Mouse (Mus musculus) gastrocnemius, postnatal 4 days (tissue): Measurements from ENCODE around the gene Fam83f. TPM values are rescaled to one million over a fixed set of nuclear protein-coding genes. Genes with fewer than 3 reads are reported as not detected.
A peak's percentile ranks its signal among the peaks of the same experiment; 100 is the strongest.
"Not testable (repeated sequence)": the region's sequence is repeated elsewhere in the genome, so short reads cannot be mapped to it uniquely, and the experiment has no call there.

Experiments
- DNase-seq, 2 experiments: peaks; one replicate each; pipeline ENCODE4 v3.0.0; 2021 to 2022; ENCODE audit warnings: low spot score in 2 of 2, mixed read lengths in 2 of 2
- total RNA-seq, 2 experiments: library from RNA; stranded (reverse); gene quantifications; 2 replicates each; pipeline ENCODE4 v1.2.3; 2021

Fam83f gene
- total RNA-seq, 2 experiments from 2014 or later: 0.70 to 0.93 TPM

DNA sequence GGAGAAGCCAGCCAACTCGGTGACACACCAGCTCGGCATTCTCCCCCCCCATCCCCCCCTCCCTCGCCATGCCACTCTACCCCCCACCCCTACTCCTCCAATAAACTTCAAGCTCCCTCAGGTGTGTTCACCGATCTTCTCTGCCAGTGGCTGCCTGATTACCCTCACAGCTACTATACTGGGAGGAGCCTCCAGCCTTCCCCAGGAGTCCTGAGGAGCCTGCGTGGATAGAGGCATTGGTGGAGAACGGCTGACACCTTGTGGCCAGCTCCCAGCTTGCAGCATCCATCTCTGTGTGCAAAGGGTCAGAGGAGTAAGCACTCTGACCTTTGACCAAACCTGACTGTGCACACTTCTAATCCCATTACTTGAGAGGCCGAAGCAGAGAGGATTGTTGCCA, 32.6 kb downstream of the Fam83f start:
- peak in 1 of 2 experiments; percentile 63 for DNase-seq

DNA sequence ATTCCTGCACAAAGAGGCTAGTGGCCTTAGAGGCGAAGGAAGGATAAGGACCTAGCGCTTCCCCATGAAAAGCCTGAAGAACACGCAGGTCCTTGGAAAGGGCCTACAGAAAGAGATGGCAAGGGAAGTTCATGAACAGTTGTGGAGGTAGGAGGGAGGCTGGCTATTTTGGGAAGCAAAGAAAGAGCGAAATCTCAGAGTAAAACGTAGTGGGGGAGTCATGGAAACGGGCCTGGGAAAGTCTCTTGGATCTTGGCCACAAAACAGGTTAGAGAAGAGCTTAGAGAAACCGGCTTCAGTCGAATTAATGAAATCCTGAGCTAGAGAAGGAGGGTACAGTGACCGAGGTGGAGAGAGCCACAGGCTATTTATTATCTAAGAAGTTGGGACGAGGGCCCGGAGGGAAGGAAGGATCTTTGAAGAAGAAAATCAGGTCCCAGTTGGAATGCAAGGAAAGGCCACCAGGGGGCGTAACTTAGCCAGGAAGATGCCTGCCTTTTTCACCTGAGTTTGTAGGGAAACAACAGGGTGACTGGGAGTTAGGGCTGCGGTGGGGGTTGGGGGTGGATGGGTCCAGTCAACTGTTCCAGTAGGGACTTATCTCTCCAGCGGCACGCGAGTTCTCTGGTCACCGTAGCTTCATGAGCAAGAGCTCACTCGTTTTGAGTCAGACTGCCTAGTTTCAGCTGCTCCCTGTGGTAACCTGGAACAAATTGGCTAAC, 34.3 kb downstream of the Fam83f start:
- DNase-seq: peak; percentile 57 to 76

DNA sequence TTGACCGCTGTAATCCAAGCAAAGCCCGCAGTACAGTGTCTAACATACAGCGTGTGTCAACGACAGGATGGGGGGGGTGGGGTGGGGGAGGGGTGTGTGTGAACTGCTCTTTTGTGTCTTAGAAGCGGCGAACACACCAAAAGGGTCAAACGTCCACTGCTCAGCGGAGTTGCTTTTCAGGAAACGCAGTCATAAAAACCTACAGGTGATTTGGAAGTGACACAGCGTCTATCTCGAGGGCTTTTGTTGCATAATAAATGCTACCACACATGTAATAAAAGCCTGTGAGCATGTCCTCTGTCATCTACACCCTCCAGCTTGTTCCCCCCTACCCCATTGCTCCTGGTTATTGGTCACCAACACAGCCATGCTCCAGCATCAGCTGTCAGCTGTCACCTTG, 34.9 kb downstream of the Fam83f start:
- DNase-seq: no peak

DNA sequence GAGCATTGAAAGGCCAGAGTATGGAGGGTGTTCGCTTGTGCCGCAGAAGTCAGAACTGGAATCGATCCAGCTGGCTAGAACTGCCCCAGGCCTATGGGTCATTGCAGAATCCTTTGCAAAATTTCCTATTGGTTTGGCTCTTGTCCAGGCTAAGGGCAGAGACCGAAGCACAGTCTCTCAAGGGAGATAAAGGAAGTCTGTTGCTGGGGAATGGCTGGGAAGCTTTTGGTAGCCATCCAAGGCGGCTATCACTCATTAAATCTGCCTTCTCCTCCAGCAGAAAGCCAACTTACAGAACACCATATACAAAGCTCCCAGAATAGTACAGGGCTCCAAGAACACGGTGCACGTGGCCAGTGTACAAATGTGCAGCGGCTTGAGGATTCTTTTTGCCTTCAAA, 35.4 kb downstream of the Fam83f start:
- DNase-seq: peak in 1 of 2 experiments; percentile 55

DNA sequence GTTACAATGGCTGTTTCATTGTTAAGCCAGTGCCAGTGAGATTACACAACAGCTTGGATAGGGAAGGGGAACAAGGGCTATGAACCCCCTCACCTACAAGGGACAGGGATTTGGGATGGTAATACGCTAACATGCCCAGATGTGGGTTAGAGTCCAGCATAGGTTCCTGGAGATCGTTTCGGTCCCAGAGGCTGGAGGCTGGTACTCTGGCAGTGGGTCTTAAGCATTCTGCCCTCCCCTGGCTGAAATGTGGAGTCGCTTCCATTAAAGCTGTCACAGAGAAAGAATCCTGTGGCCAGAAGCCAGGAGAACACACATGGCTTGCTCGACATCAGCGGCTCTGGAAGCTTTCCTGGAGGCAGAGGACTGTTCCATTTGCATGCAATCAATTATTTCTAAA, 37.9 kb downstream of the Fam83f start:
- DNase-seq: peak in 1 of 2 experiments; percentile 63

DNA sequence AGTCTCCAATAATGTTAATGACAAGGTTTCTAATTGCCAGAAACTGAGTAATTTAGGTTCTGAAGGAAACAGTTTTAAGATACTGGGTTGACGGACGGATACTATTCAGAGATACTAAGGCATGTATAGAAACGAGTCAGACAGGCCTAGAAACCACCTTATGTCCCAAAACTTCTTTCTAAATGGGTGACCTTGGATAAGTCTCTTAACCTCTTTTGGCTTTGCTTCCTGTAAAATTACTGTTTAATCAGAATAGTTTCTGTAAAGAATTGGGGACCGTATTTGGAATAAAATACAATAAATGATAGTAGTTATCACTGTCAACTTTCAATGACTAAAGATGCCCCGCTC, 38.6 kb downstream of the Fam83f start:
- DNase-seq: no peak

DNA sequence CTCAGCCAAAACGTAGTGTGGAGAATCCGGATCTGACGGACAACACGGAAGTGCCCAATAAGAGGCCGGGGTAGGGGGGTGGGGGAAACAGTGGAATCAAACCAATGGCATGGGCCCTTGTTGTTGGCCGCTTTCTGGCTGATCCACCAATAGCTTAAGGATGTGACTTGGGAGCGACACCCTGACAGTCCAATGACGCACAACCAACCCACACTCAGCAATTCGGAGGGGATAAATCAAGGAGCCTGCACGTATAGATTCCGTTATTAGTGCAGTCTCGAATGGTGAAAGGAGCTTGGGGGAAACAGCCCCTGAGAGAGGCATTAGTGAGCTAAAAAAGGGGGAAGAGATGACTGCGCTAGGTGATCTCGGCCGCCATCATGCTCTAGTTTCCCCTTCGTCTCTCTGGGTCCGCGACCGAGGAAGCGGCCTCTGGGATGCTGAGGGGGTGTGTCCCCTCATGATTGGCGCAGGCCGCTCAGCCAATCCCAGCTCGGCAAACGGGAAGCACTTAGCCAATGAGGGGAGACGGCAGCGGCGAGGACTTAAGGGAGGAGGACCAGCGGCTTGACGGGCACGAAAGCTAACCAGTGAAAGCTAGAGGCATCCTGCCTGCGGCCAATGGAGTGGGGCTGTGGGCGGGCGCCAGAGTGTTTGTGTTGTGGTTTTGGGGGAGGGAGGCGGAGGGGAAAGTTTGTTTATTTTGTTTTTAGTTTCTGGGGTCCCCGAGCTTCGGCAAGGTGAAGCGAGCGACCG, 39.1 kb downstream of the Fam83f start, which contains the start of gene Tnrc6b:
Gene Tnrc6b, plus strand, starts transcription at position 706 of the 756 bp plus-strand sequence.
- peak; percentile 96 to 98 for DNase-seq

DNA sequence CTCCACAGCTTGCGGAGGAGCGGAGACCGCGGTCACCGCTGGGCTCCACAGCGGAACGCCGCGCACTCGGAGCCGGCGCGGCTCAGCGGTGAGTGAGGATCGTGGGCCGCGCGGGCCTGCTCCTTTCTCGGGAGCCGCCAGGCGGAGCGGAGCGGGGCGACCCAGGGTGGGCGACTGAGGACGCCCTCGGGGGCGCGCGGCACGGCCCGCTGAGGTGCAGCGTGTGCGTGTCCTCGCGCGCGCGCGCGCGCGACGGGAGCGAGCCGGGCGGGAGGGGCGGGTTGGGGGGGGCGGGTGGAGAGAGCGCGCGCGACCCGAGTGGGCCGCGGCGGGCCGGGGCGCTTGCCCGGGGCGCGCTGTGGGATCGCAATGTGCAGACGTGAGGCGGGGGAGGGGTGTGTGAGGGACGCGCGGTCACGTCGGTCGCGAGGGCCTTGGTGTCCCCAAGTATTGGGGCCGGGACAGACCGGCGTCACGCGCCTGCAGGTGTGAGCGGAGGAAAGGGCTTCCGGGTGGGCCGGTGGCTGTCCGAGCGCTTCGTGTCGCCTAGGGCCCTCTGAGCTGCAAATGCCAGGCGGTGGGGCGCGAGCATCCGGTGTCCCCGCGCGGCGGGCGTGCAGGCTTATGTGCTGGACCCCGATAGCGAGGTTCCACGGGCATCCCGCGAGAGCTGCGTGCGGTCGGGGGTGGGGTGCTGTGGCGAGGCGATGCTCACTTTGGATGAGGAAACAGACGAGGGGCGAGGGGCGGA, 39.9 kb downstream of the Fam83f start:
- peak; percentile 45 to 58 for DNase-seq

DNA sequence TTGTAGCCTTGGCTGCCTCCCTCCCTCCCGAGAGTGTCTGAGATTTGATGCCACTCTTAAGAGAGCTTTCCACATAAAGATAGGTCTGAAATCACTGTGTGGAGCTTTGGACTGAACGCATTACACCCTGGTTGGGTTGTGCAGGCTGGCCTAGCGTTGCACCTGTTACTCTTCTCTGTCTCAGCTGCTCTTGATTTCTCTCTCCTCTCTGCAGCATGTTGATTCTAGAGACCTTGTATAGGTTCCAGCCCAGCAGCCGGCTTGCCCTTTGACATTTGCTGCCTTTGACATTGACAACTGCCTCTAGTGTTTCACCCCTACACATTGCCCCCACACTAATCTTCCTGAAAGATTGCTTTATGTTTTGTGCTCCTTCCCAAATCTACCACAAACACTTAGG, 42.7 kb downstream of the Fam83f start:
- DNase-seq: no peak

DNA sequence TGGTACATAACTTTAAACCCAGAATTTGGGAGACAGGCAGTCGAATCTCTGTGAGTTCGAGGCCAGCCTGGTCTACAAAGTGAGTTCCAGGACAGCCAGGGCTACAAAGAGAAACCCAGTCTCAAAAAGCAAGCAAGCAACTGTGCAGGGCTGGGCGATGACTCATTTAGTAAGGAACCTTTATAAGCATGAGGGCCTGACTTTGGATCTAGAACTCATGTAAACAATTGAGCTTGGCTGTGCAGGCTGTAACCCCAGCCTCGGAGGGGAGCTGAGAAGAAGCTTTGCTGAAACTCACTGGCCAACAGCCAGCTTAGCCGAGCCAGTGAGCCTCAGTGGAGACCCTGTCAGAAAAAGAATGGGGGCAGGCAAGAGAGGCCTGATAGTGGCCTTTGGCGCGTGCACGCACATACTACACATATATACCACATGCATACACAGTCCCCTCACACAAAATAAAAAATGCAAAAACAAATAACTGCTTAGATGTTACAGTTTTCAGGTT, 45.0 kb downstream of the Fam83f start:
- DNase-seq: no peak

DNA sequence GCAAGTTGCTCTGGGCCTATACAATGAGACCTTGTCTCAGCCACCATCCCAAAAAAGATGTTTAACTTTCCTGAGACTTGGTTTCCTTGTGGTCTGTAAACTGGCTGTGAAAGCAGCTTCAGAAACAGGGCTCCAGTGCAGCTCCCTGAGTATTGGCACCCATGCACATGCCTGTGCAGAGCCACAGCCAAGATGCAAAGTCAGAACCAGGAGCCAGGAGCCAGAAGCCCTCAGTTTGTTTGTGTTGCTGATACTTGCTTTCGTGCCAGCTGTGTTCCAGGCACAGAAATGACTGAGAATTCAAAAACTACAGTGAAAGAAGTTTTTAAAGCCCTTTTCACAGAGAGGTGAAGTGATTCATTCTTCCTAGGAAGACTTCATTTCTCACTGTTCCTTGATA, 45.8 kb downstream of the Fam83f start:
- no peak for DNase-seq

DNA sequence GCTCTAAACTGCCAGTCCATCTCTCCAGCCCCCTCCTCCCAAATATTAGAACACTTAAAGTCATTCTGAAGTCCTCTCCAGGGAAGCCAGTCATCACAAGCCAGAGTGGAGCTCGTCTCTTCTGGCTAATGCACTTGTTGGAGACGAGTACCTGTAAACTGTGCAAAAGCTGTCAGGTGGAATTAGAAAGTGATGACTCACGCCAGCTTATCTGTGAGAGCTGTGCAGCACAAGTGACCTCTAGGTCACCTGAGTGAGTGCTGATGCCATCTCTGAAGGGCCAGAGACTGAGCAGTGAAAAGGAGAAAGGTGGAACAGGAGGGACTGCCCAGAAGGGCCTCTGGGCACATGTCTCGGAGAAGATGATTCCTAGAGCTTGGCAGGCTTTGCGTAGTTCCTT, 48.6 kb downstream of the Fam83f start:
- DNase-seq: no peak

DNA sequence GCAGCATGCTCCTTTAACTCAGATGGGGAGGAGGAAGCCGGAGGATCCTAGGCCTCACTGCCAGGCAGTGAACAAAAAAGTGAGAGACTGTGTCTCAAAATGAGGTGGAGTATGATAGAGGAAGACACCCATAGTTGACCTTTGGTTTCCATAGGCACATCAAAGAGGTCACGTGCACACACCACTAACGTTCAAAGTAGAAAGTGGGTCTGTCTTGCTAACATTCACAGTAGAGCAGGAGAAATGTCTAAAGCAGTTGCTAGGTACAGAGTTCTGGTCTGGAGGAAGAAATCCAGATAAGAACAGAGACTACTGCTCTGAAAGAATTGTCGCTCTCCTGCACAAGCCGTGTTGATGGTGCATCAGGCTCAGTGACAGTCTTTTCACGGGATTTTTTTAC, 50.2 kb downstream of the Fam83f start:
- DNase-seq: no peak

DNA sequence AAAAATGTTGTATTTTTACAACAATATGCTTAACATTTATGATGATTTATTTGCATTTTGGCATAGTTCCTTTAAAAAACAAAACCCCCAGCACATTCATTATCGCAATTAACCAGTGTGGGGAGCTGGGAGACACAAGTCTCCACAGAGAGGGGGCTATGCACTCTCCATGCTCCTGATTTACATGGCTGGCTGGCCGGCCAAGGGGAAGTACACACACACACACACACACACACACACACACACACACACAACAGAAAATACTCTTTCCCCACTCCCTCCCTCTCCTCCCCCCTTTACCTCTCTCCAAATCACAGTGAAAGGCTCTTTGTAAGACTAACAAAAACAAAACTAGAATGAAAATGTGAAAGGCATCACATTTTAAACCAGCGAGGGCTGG, 50.7 kb downstream of the Fam83f start:
- no peak for DNase-seq

DNA sequence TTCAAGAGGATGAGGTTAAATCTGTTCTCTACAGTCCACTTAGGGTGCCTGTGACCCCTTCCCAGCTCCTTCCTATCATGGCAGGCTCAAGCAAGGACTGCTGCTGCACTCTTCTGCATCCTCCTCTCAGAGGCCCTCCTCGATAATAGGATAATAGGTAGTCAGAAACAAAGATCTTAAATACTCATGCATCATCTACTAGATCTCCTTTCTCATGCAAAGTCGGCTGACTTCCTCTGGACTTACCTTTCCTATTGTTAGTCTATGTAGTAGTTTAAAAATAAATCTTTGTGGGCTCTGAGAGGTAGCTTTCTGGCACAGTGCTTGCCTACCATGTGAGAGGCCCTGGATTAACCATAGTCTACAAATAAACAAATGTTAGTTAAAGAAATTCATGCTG, 57.8 kb downstream of the Fam83f start:
- no peak for DNase-seq

DNA sequence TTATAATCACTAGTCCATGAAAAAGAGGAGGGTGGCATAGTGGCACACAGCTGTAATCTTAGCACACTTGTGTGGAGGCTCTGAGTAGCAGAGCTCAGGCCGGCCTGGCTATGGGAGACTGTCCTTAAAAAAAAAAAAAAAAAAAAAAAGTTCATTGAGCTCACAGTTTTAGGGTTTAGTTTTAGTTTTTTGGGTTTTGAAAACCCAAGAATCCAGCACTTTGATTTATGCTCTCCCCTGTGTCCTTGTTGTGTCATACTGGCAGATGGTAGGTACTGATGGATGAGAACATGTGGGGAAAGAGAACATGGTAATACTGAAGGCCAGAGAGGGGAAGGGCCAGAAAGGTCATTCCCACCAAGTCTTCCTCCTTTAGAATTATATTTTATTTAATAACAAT, 59.4 kb downstream of the Fam83f start:
- no peak for DNase-seq

DNA sequence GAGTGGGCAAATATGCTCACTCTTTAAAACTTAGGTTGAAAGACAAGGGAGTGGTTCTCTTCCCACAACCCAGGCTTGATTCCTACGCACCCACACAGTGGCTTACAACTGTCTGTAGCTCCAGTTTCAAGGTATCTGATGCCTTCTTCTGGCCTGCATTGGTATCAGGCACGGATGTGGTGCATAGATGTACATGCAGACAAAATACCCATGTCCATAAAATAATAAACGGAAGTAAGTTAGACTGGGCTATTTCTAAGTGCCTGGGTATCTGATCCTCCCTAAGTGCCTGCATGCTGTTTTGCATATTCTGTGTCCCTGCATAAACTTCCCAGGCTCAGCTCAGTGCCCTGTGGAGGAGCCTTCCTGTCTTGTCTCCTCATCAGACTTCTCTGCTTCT, 59.9 kb downstream of the Fam83f start:
- no peak for DNase-seq

DNA sequence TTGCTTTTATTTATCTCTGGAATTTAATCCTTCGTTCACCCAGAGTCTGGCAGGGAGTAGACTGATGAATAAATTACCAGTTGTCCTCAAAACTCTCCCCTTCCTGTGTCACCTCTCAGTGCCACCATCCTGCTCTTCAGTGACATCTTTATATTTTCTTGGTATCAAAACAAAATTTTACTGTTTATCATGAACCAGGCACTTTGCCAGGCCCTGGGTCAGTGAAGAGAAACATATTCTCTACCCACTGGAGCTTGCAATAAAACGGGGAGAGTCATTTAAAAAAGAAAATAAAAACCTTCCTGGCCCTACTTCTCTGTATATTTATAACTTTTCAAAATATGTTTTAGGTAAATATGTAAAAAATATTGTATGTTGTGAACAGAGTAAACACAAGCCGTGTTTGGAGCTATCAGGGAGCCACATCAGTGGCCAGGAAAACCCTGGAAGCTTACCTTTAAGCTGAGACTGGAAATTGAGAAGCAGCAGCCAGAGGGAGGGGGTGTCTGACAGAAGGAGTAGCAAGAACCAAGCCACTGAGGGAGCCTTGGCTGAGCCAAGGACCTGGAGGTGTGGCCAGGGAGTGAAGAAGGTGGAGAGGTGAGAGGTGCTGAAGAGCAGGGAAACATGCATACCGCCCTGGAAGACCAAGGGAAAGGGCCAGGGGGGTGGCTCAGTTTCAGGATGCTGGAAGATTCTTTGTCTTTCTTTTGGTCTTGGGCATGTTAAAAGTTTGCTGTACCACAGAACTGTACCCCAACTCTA, 60.8 kb downstream of the Fam83f start:
- DNase-seq: no peak

DNA sequence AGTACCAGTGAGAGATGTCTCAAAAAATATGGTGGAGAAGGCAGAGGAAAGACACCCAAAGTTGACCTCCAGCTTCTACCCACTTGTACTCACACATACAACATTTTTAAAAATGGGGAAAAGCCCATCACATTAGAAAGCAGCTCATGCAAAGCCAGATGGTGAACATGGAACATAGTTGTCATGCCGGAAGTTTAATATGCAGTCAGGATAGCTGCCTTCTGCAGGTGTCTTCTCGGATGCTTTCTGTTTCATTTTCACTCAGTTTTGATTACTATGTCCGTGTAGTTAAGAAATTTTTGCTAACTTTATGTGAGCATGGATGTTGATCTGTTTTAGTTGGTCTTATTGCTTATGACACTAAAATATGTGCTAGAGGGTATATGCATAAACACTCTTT, 63.7 kb downstream of the Fam83f start:
- DNase-seq: no peak

DNA sequence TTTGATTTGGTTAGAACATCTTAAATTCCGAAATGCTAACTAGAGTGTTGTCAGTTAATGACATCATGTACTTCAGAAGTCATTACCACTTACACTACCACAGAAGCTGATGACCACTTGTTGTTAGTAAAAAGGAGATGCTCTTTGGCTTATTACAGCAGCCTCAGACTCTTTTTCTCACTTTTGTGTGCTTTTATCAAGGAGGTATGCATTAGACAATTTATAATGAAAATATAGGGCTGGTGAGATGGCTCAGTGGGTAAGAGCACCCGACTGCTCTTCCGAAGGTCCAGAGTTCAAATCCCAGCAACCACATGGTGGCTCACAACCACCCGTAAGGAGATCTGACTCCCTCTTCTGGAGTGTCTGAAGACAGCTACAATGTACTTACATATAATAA, 64.1 kb downstream of the Fam83f start:
- DNase-seq: not testable (repeated sequence)

DNA sequence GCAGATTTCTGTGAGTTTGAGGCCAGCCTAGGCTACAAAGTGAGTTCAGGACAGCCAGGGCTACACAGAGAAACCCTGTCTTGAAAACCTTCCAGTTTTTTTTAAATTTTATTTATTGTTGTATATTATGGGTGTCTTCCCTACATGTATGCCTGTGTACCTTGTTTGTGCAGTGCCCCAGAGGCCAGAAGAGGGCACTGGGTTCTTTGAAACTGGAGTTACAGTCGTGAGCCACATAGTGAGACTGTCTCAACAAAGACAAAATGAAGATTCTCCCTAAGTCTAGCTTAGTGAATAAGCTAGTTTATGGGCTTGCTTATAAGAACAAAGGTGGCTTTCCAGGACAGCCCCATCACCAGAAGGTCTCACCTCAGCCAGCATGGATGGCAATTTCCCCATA, 64.9 kb downstream of the Fam83f start:
- no peak for DNase-seq
